ENCODE assay signal across 11 mouse cellular contexts in the genomic region with DNA sequence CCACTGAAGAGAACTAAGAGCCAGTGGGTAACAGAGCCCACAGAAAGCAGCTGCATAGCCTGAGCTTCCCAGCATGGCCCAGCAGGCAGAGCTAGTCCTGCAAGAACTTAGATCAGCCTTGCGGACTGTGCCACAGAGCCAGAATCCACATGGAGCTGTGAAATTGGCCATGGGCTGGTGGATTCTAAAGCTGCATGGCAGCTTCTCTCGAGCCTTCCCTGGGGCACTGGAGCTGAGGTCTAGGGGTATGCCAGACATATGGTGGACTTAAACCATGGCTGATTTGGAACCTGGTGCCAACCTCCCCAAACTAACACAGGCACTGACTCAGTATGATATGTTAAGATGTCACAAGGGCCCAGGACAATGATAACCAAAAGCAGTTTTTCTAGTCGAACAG. TPM values are rescaled to one million over a fixed set of nuclear protein-coding genes. Genes with fewer than 3 reads are reported as not detected.
"Had no signal": no experiment of that assay in that cellular context is flagged by ENCODE, and none has a peak within 500 bp of the region (broad histone marks: within the 10 kb centered on the region; RNA-seq: fewer than 3 reads in every experiment).

No protein-coding gene starts in this region.

- DNase-seq: liver, postnatal 0 days; lung, adult 2 months; lung, postnatal 14 days; lung, postnatal 36 days; midbrain, embryonic 14.5 days; right cerebral cortex, postnatal 14 days; thymus, adult 2 months; thymus, postnatal 25 days; thymus, postnatal 4 days had no signal

RNA-seq across cellular contexts. Expression of gene Gm3839, which starts 10.4 kb away (rescaled TPM):
- total RNA-seq: monocyte, adult 5-6 weeks; neutrophil, adult 5-6 weeks had no signal
